Mouse (Mus musculus): ENCODE measurements at regions not wholly inside any gene's neighbourhood (a gene's known extent, or its start where the extent isn't known, plus 50 kb on each side); places are given as distances from the start of the nearest gene placed in this dataset.

DNA sequence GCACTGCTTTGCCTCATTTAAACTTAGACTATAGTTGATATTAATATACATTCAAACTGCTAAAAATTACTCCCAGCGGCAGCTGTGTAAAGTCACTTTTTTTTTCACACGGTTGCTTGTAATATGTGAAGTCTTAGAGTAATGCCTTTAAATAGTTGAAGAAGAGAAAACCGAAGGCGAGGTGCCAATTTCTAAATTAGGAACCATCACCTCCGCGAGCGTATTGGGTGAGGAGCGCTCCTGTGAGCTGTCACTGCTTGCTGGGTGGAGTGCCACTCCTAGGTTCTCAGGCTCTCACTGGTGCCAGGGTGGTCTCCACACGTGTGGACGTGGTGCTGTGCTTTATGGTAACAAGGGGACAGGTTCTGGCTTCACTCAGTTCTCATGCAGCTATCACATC, 82.8 kb upstream of the Nectin3 start:
- DNase-seq = no peak

DNA sequence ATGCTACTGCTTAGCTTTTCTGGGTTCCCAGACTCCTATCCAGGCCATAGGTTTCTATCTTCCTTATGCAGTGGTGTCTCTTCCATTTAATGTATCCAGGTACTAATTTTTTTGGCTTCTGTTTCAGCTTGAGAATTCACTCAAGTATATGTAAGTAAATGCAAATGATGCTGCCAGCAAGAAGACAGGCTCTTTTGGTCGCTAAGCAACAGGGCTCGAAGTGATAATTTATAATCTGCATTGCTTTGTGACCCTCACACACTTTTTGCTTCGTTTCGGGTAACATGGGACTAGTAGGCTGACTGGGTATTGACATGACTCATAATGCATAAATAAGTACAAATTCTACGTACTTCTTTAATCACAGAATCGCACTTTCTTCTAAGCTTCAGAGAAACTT, 75.9 kb upstream of the Nectin3 start:
- DNase-seq = no peak

DNA sequence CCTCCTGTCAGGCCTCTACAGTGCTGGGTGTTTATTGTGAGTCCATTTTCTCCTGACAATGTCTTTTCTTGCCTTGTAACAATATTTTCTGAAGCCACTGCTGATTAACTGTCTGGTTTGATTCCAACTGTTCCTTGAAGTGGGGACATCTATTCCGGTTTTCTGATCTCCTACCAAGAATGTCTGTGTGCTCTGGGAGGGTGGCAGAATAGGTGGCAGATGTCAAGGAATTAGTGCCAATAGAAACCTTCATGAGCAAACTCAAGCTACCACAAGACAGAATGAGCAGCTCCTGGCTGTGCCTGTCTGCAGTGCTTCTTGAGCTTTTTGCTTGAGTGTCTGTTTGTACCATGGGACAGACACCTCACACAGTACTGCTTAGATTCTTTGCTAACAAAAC, 69.1 kb upstream of the Nectin3 start:
- DNase-seq = no peak

DNA sequence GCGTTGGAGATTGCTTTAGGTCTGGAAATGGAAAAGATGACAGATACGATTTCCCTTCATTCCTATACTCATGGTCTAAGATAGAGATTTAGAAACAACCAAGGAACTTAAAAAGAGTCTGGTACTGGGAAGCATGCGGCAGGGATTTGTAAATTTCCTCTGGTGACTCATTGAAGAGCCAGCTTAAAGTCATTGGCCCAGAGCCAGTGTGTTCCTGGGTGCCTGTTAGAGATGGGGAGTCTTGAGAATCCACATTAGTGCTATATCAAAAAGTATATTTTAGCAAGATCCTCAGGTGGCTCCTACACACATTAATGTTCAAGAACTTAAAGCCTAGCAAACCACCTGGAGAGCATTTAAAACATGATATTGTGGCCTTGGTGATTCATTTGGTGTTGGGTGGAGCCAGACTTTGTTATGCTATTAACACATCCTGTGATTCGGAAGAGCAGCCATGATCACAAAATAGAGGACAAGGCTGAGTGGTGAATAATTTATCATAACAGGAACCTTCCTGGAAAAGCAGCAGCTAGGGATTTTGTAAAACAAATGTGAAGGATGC, 67.8 kb upstream of the Nectin3 start:
- DNase-seq = no peak

DNA sequence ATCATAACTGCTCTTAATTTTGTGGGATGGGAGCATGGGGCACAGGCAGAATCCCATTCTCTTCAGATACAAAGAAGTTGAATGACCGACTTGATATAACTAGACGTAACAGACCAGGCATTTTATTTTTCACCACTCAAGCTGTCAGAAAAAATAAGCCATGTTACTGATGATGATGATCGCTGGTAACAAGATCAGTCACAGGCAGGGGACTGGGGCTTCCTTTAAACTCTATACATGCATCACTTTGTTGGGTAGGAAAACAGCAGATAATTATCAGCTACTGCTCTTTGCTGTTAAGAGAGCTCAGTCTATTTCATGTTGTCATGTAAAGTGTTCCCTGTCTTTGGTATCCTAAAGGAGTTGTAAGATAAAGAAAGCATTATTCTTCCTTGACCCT, 59.0 kb upstream of the Nectin3 start:
- DNase-seq = no peak

DNA sequence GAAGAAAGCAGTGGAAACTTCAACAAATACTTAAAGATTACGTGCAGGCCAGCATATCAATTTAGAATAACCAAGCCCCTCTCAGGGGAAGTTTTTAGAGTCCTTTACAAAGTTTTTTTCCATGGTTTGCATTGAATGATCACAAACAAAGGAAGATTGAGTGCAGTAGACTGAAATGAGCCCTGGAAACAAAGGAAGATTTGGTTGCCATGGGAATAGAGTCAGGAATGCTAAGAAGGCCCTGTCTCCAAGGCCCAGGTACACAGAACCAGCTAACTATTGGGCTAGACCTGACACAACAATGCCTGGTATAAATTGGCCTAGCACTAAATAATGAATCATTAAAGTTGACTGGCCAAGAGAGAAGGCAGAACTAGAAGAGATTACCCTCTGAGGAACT, 49.9 kb upstream of the Nectin3 start:
- DNase-seq = no peak

All from heart, adult 11 months (tissue).